ENCODE assay signal across 16 mouse cellular contexts in the genomic region with DNA sequence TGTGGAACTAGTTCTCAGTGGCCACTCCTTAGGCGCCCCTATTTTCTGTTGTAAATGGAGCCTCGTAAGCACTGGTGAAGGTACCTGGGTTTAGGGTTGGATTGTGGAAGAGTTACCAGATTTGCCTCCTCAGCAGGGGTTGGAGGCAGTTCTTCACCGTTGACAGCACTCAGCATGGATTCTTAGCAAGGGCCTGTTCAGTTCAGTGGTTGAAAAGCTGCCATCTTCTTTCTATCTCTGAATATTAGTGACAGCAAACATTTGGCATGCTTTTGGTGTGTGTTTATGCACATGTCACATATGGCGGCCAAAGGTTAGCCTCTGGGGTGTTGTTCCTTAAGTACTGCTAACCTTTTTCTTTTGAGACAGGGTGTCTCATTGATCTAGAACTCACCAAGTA.
"Had no signal": no experiment of that assay in that cellular context is flagged by ENCODE, and none has a peak within 500 bp of the region (broad histone marks: within the 10 kb centered on the region; RNA-seq: fewer than 3 reads in every experiment).

No protein-coding gene starts in this region.

- DNase-seq: heart, postnatal 10 days; heart, postnatal 14 days; heart, postnatal 36 days; heart, postnatal 4 days; kidney, adult 11 months; kidney, adult 18-20 months; kidney, adult 2 months; kidney, adult 8-10 months; kidney, adult 9 months; kidney, postnatal 10 days; kidney, postnatal 14 days; kidney, postnatal 25 days; kidney, postnatal 36 days; kidney, postnatal 4 days; layer of hippocampus, adult 9-11 months; layer of hippocampus, postnatal 36 days had no signal
